Mouse (Mus musculus) ZHBTc4 (cell line): ENCODE measurements at regions not wholly inside any gene's neighbourhood (a gene's known extent, or its start where the extent isn't known, plus 50 kb on each side); places are given as distances from the start of the nearest gene placed in this dataset.

Source experiments
- DNase-seq: peaks from one replicate; pipeline ENCODE4 v3.0.0-alpha.2; 2011; ENCODE audit warnings: low read depth, low spot score

DNA sequence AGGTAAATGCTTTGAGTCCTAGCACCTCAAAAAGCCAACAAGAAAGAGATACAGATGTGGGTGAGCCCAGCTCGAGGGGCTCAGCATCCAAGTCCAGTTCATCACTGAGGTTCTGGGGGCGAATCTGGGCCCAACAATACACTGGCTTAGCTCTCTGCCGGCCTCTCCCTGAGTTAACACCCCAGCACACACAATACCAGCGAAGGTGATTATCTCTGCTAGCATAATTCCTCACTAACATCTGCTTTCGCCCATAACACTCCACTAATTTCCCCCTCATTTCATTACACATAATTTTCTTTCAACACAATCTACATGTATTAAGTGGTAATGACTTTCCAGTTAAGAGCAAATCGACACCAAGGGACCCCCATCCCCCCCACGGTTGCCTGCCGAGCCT, 383.9 kb upstream of the 3110018I06Rik start:
- no peak for DNase-seq

DNA sequence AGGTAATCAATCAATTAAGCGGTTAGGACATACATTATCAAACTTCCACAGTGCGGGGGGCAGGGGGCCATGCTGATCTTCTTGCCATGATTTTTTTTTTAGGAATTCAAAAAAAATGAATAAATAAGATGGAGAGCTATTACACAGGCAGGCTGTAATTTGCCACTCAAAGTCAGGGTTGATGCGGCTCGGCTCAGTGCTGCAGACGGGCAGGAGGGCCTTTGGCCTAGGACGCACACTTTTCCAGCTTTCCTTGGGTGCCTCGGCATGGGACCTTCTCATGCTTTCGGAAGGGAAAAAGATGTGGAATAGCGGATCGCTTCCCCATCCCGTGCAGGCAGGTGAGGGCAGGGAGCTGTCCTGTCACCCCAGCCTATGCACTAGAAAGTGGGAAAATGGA, 383.4 kb upstream of the 3110018I06Rik start:
- DNase-seq: no peak

DNA sequence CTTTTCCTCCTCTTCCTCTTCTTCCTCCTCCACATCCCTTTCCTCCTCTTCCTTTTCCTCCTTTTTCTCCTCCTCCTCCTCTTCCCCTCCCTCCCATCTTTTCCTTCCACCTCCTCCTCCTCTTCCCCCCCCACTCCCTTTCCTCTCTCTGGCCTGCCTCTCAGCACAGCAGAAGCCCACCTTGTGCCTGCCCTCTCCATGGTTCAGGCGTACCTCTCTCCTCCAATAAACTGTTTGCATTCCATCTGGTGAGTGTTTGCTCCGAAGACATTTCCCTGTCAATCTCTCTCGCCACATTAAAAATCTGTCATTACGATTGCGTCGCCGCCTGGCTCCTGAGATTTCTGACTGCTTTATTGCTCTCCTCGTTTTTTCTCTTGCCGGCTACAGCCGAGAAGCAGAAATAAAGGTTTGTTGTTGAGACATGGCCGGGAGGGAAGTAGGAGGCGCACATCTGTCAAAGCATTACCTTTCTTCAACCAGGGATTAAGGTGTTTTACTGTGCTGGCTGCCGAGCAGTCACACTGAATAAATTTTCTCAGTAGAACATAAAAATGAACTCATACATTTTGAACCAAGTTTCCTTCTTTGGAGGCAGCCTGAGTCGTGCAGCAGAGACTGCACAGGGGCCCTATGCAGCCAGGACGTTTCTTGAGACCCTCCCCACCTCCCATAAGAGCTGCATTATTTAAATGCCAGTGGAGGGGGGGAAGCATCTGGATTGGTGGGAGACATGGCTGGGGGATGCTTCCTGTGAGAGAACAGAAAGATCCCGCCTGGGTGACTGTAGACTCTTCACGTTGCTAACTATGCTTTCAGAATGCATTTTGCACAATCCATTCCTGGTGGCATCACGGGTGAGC, 376.3 kb upstream of the 3110018I06Rik start:
- DNase-seq: no peak

DNA sequence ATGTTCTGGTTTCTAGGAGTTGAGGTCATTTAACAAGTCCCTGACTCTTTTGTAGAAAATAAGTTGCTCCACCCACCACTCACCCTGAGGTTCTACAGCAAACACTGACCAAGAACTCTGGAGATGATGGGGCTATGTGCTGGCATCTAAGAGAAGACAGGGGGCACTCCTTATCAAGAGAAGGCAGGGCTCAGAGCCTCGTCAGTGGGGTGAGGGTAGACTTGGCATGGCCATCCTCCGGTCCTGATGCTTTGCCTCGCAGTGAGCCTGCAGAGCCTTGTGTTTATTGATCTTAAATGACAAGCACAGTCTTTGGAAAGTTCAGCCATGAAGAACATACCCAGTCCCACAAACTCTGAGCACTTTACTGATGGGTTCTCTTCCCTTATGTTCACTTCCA, 370.1 kb upstream of the 3110018I06Rik start:
- DNase-seq: no peak

DNA sequence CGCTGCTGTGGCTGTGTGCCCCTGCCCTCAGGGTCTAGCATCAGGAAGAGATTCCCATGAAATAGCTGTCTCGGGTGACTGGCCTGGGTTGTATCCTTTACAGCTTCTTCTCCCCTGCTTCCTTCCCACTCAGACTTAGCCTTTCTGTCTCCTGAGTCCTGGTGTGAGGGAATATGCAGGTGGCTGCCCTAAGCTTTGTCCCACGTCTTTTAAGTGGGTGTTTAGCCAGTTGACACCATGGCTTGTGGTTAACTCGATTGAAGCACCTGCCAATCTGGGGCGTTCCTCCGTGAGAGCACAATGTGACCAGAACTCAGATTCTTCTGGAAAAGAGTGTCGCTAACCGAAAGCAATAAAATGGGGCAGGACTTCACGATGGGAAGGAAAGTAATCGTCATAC, 369.4 kb upstream of the 3110018I06Rik start:
- DNase-seq: no peak

DNA sequence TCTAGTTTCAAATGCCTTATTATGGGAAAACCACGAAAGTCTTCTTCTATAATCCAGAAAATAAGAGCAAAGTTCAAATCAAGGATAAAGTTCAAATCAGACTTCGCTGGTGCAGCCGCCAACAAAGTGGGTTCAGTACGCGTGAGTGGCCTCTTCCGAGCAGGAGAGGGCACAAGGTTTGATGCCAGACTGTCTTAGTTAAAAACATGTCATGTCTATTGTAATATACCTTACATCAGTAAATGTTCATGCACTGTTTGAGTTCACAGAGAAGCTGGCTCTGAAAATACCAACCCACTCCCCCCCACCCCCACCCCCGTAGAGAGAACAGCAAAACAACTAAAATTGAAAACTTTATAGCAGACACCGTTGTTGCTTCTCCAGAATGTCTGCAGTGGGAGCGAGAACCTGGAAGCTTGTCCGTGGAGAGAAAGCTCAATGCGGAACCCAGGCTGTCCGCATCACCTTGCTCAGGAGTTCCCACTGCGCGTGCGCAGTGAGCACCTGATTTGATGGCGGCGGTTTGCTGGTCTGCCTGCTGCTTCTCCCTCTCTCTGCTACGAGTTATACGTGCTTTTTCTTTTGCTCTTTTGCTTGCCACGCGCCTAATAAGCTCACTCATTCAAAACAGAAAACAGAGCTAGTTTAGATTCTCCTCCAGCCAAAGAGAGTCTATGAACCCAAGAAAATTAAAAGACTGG, 367.8 kb upstream of the 3110018I06Rik start:
- DNase-seq: peak; percentile 15

DNA sequence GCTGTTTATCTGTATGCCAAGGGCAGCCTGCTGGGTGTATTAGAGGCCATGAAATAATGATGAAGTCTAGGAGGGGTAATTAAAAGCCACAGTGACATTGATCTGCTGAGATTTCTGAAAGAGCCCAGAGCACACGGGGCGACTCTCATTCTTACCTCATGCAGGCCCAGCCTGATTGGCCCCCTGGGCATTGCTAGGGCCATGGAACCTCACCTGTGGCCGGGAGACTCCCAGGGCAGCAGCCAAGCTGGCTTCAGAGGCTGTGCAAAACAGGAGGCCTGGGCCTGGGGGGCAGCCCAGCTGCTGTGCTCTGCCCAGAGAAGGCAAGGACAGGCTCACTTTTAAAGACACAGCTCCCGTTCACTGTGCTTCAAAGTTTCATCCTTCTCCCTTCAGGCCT, 366.4 kb upstream of the 3110018I06Rik start:
- DNase-seq: no peak

DNA sequence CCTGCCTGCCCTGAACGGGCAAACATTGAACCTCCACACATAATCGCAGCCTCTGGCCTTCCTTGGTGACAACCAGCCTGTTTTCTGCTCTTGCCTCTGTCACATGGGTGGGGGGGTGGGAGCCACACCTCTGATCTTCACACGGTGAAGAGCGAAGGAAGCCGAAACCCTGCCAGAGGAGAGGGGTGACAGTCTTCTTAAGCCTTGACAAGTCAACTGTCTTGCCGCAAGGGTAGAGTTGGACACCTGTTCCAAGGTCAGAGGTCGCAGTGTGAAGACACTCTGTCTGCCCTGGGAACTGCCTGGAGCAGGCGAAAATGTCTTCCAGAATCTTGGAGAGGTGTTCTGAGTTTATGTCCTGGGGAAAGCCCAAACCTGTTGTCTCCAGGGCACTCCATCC, 364.8 kb upstream of the 3110018I06Rik start:
- no peak for DNase-seq

DNA sequence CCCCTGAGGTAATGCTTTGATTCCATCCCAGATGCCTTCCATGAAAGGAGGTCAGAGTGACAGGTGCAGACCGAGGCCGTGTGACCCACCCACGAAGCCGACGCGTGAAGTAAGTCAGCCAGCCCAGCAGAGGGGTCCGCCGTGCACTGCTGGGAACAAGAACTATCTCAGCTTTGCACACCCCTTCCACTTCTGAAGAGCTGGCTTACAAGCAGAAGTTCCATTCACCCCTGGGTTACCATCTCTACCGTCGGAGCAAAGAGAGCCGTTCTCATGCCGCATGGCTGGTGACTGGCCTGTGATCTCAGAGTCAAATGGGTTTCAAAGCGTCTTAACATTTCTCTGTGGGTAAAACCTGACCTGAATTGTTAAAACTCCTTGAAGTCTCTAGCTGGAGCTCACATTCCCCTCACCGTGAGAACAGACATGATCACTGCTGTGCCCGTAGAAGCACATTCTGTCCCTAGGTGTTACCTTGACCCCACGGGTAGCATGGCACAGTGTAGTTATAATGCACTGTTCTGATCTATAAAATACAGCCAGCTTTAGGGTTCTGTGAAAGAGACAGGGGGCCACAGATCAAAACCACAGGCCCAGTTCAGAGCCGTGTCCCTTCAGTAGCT, 364.1 kb upstream of the 3110018I06Rik start:
- DNase-seq: no peak

DNA sequence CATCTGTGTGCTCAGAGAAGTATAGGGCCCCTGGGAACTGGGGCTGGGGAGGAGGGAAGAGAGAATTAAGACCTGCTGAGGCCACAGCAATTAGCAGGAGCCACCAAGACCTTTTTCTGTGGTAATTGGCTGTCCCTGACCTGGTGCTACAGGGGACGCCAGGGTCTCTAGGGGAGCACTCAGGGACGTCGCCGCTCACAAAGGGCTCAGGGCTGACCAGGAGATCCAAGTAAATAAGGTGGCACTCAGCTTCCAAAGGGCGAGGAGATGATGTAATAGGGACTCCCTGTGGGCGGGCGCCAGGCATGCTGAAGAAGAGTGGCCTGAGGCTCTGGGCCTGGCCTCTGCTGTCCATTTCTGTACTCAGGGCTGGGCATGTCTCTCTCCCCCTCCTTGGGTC, 363.2 kb upstream of the 3110018I06Rik start:
- DNase-seq: no peak

DNA sequence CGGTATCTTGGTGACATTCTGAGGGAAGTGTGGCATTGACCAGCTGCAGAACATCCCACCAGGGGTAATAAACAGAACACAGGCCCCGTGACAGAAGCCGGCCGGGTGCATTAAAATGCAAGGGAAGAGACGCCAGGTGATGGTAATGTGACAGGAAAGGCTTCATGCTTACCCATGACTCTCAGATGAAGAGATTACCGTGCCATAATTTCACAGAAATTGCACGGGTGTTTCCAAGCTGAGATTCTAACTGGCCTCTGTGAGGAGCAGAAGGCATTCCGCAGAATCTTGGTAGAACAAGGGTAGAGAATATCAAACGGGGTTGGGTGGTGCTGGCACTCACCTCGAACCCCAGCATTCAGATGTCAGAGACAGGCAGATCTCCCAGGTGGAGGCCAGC, 362.4 kb upstream of the 3110018I06Rik start:
- DNase-seq: no peak

DNA sequence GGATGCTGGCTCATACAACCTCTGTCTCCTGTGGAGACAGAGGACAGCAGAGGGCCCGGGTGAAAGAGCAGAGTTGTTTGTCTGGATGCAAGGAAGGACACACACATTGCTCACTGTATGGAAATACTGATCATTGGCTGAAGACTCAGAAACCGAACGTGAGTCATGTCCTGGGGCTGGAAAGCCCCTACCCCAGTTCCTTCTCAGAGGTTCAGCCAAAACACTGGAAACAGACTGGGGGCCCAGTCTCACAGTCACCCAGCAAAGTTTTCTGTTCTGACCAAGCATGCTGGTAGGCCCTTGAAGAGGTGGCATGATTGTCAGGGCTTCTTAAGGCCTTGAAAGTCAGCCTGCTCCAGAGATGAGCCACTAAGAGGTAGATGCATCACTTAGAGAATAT, 360.8 kb upstream of the 3110018I06Rik start:
- DNase-seq: no peak

DNA sequence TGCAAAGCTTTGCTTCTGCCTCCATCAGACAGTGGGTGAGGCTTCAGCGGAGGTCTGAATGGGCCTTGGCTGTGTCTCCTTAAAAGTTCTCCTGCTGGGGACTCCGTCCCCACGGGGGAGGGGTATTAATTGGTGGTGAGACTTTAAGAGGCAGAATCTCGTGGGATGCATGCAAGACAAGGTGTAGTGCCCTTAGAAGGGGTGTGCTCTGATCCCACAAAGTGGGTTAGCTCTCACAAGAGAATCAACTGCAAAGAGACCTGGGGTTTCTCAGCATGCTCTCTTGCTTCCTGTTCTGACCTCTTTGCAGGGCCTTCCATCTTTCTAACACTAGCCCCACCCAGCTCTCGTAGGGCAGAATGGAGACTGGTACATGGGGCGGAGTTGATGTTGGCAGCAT, 359.2 kb upstream of the 3110018I06Rik start:
- no peak for DNase-seq

DNA sequence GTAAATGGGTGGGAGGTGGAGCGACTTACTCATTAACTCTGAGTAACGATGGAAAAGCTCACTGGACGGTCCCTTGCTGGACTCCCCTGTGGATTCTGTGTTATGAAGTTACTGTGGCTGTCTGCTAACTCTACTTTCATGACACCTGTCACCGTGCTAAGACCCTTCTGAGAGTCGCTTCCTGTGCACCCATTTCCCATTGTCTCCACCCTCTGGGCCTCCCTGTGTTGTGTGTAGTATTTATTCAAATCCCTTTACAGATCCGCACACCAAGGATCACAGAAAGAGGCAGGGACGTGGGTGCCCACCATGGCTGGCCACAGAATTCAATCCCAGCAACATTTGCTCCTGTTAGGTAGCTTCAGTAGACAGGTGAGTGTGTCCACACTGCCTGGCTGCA, 357.1 kb upstream of the 3110018I06Rik start:
- DNase-seq: no peak

DNA sequence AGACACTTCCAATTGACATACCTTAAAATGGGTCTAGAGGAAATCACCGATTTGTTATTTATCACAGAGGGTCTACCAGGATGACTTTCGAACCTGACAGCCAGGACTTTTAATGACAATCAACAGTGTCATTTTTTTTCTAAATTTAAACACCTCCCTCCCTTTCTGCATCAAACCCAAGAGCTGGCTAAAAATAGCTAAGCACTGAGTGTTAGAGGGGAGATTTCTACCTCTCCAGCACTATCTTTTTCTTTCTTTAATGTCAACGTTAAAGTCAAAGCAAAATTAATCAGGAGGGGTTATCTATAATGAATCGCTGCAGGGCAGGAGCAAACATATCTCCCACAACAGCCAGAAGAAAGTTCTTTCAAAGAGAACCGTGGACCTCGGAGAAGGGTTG, 356.6 kb upstream of the 3110018I06Rik start:
- DNase-seq: no peak

DNA sequence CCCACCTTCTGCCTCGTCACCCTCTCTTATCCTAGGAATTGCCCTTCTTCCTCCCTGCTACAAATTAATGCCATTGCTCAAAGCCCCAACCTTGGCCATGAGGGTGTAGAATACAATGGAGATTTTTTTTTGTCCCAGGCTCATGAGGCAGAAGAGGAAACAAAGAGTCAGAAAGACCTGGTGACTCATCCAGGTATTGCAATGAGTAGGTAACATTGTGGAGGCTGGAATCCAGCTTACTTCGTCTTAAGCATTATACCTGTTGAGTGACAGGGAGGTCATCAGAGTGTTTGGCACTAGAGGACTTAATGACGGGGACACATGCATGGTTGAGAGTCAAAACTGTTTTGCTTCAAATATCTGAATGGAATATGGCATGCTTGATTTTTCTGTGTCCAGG, 355.9 kb upstream of the 3110018I06Rik start:
- DNase-seq: no peak

DNA sequence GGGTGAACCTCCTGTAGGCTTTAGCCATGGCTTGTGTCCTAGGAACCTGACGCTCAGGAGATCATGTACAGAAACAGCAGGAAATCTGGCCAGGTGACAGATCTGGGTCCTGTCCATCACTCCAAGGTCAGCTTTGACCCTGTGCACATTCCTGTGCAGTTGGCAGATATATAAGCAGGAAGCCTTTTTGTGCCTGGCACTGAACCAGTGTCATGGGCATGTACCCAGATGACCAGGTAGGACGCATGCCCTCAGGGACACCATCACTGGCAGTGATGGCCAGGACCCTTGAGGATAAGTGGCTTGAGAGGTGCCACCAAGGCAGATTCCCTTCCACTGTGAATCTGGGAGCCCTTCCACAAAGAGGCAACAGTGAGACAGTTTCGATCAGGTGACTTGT, 354.1 kb upstream of the 3110018I06Rik start:
- no peak for DNase-seq

DNA sequence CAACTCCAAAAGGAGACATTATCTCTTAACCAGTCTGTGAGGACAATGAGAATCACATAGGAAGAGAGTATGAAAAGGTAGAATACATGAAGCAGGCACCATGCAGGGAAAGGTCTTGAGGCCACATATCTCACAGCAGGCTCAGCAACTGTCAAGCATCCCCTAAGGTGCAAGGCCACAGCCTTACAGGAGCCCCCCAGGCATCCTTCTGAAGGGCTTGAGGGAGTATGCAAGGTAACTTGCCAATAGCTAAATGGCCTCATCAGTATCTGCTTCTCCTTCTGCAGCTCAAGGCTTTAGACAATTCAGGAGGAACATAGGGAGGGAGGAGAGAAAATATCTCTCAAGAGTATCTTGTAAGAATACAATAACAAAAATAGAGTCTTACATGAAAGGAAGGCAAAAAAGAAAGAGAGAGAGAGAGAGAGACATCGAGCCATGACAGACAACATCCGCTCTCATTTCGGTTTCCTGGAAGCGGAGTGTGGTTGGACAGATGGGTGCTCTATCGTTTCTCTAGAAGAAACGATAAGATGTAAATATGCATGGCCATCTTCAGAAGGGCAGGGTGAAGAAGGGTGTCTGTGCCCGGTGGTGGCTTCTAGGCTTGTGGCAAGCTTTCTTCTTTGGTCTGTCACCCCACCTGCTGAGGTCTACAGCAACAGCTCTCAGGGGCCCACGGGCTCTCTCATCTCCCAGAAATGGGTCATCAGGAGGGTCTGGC, 349.6 kb upstream of the 3110018I06Rik start:
- DNase-seq: no peak

DNA sequence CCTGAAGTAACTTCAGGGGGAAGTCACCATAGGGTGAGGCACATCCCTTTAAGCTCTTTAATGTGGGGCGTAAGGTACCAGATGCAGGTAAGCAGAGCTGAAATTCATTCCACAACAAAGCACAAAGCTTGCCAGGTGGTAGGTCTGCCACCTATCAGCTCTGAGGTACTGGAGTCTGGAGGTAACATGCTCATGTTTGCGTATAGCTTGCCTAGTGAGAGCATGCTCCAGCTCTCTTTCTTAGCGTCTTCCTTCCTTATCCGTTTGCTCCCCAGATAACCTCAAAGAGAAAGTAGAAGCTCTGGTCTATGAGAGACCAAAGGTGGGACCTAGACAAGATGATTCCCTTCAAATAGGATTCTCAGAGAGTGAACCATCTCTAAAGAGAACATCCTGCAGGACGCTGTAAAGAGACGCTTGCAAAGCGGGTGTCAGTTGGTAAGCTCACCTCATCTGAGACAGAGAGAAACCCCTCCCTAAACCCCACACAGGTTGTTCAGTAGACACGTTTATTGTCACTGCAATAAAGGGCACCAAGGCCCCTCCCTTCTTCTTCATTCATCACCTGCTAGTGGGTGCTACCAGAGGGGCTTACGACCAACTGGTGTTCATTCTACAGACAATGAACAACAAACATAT, 347.4 kb upstream of the 3110018I06Rik start:
- no peak for DNase-seq

DNA sequence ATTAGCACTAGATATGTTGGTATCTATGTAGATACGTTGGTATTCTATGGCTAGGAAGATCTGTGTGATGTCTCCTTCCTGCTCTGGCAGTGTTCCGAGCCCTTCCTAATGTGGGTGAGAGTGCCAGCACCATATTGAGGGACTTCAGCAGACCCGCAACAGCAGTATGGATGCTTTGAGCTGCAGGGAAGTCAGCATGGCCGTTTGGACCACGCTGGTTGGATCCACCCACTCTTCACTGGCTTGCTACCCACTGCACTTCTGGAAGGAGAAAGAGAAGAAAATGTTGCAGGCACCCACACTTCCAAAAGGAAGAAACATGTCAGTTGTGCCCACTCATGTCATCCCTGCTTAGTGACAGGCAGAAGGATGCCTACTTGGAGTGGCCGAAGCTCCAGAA, 346.2 kb upstream of the 3110018I06Rik start:
- DNase-seq: no peak

DNA sequence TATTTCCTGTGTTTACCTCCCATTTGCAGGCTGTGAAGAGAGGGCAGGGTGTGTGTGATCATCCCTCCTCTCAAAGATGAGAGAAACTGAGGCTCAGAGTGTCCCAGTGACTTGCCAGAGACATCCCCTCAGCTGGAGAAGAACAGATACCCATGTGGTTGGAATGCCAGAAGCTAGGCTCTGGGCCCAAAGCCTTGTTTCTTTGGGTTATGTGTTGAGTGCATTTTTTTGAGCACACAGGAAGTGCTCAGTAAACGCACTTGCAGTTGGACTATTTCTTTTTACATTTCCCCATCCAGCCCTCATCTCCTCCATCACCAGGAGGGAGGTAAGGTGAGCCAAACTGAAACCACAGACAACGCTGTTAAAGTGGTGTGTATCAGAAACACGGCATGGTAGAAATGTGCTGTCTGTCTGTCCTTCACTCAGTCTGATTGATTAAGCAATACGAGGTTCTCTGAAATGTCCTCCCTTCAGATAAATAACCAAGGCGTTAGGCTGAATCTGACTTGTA, 341.8 kb upstream of the 3110018I06Rik start:
- no peak for DNase-seq
